Mouse (Mus musculus) liver, postnatal 0 days (tissue): Measurements from ENCODE around the gene Cherp. TPM values are rescaled to one million over a fixed set of nuclear protein-coding genes. Genes with fewer than 3 reads are reported as not detected.

Experiments used
- ATAC-seq: fragments of 200-750 bp; cut with Nextera tagmentation; 2 replicates; pipeline ENCODE4 v1.8.0; 2017; ENCODE audit warnings: mild to moderate bottlenecking, moderate library complexity
- DNase-seq: peaks from one replicate; pipeline ENCODE4 v3.0.0-alpha.2; 2016
- H3K27ac ChIP-seq: fragments of 300-500 bp; sonication (generic); 2 replicates; pipeline ENCODE4 v1.5.1; 2014; ENCODE audit warnings: antibody characterized with exemption, moderate library complexity, mild to moderate bottlenecking, low read depth
- H3K27me3 ChIP-seq: fragments of 300-500 bp; sonication (generic); 2 replicates; pipeline ENCODE4 v1.6.1; 2014; ENCODE audit warnings: low read length, control low read depth, mixed read lengths; ENCODE audit not compliant: insufficient read depth
- H3K36me3 ChIP-seq: fragments of 300-500 bp; sonication (generic); replicated peaks from 2 replicates; pipeline ENCODE4 v1.6.1; 2014; ENCODE audit warnings: mild to moderate bottlenecking, control low read depth, low read length, moderate library complexity, mixed read lengths; ENCODE audit not compliant: insufficient read depth
- H3K4me1 ChIP-seq: fragments of 300-500 bp; sonication (generic); 2 replicates; pipeline ENCODE4 v1.6.1; 2014; ENCODE audit warnings: antibody characterized with exemption, mild to moderate bottlenecking, control low read depth; ENCODE audit not compliant: insufficient read depth
- H3K4me2 ChIP-seq: fragments of 300-500 bp; sonication (generic); 2 replicates; pipeline ENCODE4 v1.6.1; 2014; ENCODE audit warnings: low read depth, mild to moderate bottlenecking, low read length, moderate library complexity, mixed read lengths
- H3K4me3 ChIP-seq: fragments of 300-500 bp; sonication (generic); 2 replicates; pipeline ENCODE4 v1.5.1; 2014; ENCODE audit warnings: low read depth, low read length
- H3K9ac ChIP-seq: fragments of 300-500 bp; sonication (generic); replicated peaks from 2 replicates; pipeline ENCODE4 v1.6.1; 2014; ENCODE audit warnings: mild to moderate bottlenecking, moderate library complexity
- H3K9me3 ChIP-seq: fragments of 300-500 bp; sonication (generic); 2 replicates; pipeline ENCODE4 v1.6.1; 2016; ENCODE audit warnings: mild to moderate bottlenecking, control low read depth, low read length, mixed read lengths
- CTCF ChIP-seq: sonication (generic); IDR thresholded peaks from 2 replicates; pipeline ENCODE4 v1.5.1; 2016; ENCODE audit warnings: antibody characterized with exemption, low read depth
- EP300 ChIP-seq: IDR thresholded peaks from 2 replicates; pipeline ENCODE4 v1.6.1; 2016; ENCODE audit warnings: antibody characterized with exemption, low read depth, mild to moderate bottlenecking
- WGBS: fragments of 180-500 bp; shearing (Covaris S2); extraction: QIAGEN DNeasy Blood & Tissue Kit; methylation state at CpG from one replicate; pipeline ENCODE4 v1.1.7; 2014; ENCODE audit not compliant: insufficient replicate concordance; 5-methylcytosine and 5-hydroxymethylcytosine counted together
- polyA plus RNA-seq: library from polyadenylated mRNA; unstranded; fragments of >200 nt; fragmentation: Nextera tagmentation; extraction: Ambion mirVana; gene quantifications from 2 replicates; pipeline ENCODE4 v1.2.1, GENCODE M21; 2015

Gene Cherp
- 9.2 and 11.2 TPM in 2 replicates for polyA plus RNA-seq

GRCm38 (mm10) chr8:72474826-72475546 is at the start of gene Cherp:
Gene Cherp, minus strand, starts transcription at chr8:72475226.
- Histone ChIP-seq H3K9me3 (no peaks in the 10 kb centered on the region), H3K27me3 (no peaks in the 10 kb centered on the region), H3K4me3 (peak within 1 kb of the TSS; percentile 83), H3K4me1 (peaks cover 29% of the 10 kb centered on the region), H3K4me2 (peak within 1 kb of the TSS; percentile 77), H3K36me3 (peaks cover 27% of the 10 kb centered on the region), H3K9ac (peak within 1 kb of the TSS; percentile 78), H3K27ac (peak within 1 kb of the TSS; percentile 84)
- TF ChIP-seq CTCF (no peak), EP300 (no peak; the same call in 1 of the 2 replicates)
- DNase-seq (peak; percentile 97), ATAC-seq (peak; percentile 96)
- 1% methylated on average over 80 of the region's 80 CpGs for WGBS

GRCm38 (mm10) chr8:72521888-72522287 is 46.9 kb upstream of the Cherp start:
- no peak overlapping the region for H3K9ac ChIP-seq
- no peaks in the 10 kb centered on the region for H3K9me3 ChIP-seq
- no peak overlapping the region for H3K4me2 ChIP-seq
- ATAC-seq (no peak), DNase-seq (no peak)
- H3K36me3 ChIP-seq: no peaks in the 10 kb centered on the region
- no peak overlapping the region for H3K4me3 ChIP-seq
- no peaks in the 10 kb centered on the region for H3K4me1 ChIP-seq
- no peaks in the 10 kb centered on the region for H3K27me3 ChIP-seq
- no peak for TF ChIP-seq EP300
- no peak for TF ChIP-seq CTCF
- no peak overlapping the region for H3K27ac ChIP-seq

- DNase-seq: no peak
- TF ChIP-seq CTCF (no peak), EP300 (no peak)
- WGBS: 70% methylated on average over 7 of the region's 7 CpGs
- no peaks in the 10 kb centered on the region for H3K9me3 ChIP-seq
- no peak overlapping the region for H3K9ac ChIP-seq
- no peak overlapping the region for H3K27ac ChIP-seq
- no peak overlapping the region for H3K4me2 ChIP-seq
- H3K36me3 ChIP-seq: no peaks in the 10 kb centered on the region
- H3K4me3 ChIP-seq: no peak overlapping the region
- H3K27me3 ChIP-seq: no peaks in the 10 kb centered on the region
- no peak for ATAC-seq
- H3K4me1 ChIP-seq: peaks cover 4% of the 10 kb centered on the region; the same call in 1 of the 2 replicates
Measured at GRCm38 (mm10) chr8:72517421-72517988, 42.5 kb upstream of the Cherp start.

GRCm38 (mm10) chr8:72513158-72513557 is 38.1 kb upstream of the Cherp start:
- 71% methylated on average over 1 of the region's 1 CpGs for WGBS
- no peak overlapping the region for H3K27ac ChIP-seq
- ATAC-seq (no peak), DNase-seq (no peak)
- no peak overlapping the region for H3K9ac ChIP-seq
- no peaks in the 10 kb centered on the region for H3K27me3 ChIP-seq
- TF ChIP-seq EP300 (no peak), CTCF (no peak)
- no peaks in the 10 kb centered on the region for H3K36me3 ChIP-seq
- peaks cover 18% of the 10 kb centered on the region for H3K4me1 ChIP-seq
- H3K9me3 ChIP-seq: no peaks in the 10 kb centered on the region
- H3K4me3 ChIP-seq: no peak overlapping the region
- no peak overlapping the region for H3K4me2 ChIP-seq

- no peak overlapping the region for H3K9ac ChIP-seq
- H3K27me3 ChIP-seq: no peaks in the 10 kb centered on the region
- ATAC-seq: no peak
- no peak overlapping the region for H3K27ac ChIP-seq
- DNase-seq: no peak
- H3K4me1 ChIP-seq: peaks cover 21% of the 10 kb centered on the region
- WGBS: 90% methylated on average over 1 of the region's 1 CpGs
- no peak overlapping the region for H3K4me2 ChIP-seq
- TF ChIP-seq CTCF: no peak
- TF ChIP-seq EP300: no peak
- no peaks in the 10 kb centered on the region for H3K36me3 ChIP-seq
- no peak overlapping the region for H3K4me3 ChIP-seq
- H3K9me3 ChIP-seq: no peaks in the 10 kb centered on the region
Measured at GRCm38 (mm10) chr8:72512648-72513047, 37.6 kb upstream of the Cherp start.

GRCm38 (mm10) chr8:72507505-72507904 is 32.5 kb upstream of the Cherp start:
- H3K27ac ChIP-seq: no peak overlapping the region; the same call in 1 of the 2 replicates
- no peaks in the 10 kb centered on the region for H3K27me3 ChIP-seq
- ATAC-seq (no peak), DNase-seq (no peak)
- H3K36me3 ChIP-seq: no peaks in the 10 kb centered on the region
- H3K4me1 ChIP-seq: peaks cover 56% of the 10 kb centered on the region
- H3K9me3 ChIP-seq: no peaks in the 10 kb centered on the region
- no peak overlapping the region for H3K4me2 ChIP-seq
- TF ChIP-seq CTCF (no peak), EP300 (no peak)
- no peak overlapping the region for H3K9ac ChIP-seq
- H3K4me3 ChIP-seq: no peak overlapping the region
- 86% methylated on average over 1 of the region's 1 CpGs for WGBS
